Mouse (Mus musculus) ES-E14 (cell line): Measurements from ENCODE around the gene Rpl23a. TPM values are rescaled to one million over a fixed set of nuclear protein-coding genes. Genes with fewer than 3 reads are reported as not detected.
"Not testable (repeated sequence)": the region's sequence is repeated elsewhere in the genome, so short reads cannot be mapped to it uniquely, and the experiment has no call there.

Experiments used
- DNase-seq: peaks from one replicate; pipeline ENCODE4 v3.0.0-alpha.2; 2013; ENCODE audit warnings: low read depth, low spot score
- H3K27ac ChIP-seq: 2 replicates; pipeline ENCODE4 v1.5.1; 2012; ENCODE audit warnings: low read depth, mild to moderate bottlenecking, low read length, moderate library complexity, mixed read lengths; ENCODE audit not compliant: poor library complexity, insufficient read depth, severe bottlenecking
- H3K36me3 ChIP-seq: 2 replicates; pipeline ENCODE4 v1.6.1; 2012; ENCODE audit warnings: mild to moderate bottlenecking, low read length, moderate library complexity, mixed read lengths; ENCODE audit not compliant: control insufficient read depth, poor library complexity, insufficient read depth, severe bottlenecking
- H3K4me1 ChIP-seq, 2 experiments: fragments of 150-350 bp in 1 of 2; sonication (generic) in 1 of 2; 2 replicates each; pipeline ENCODE4 v1.6.1; 2012; ENCODE audit warnings: low read length in 2 of 2, mild to moderate bottlenecking in 1 of 2, mixed read lengths in 1 of 2; ENCODE audit not compliant: control insufficient read depth in 2 of 2, insufficient read depth in 2 of 2, poor library complexity in 1 of 2
- H3K4me3 ChIP-seq, 2 experiments: fragments of 150-350 bp in 1 of 2; sonication (generic) in 1 of 2; 2 replicates each; pipeline ENCODE4 v1.5.1; 2012; ENCODE audit warnings: low read length in 2 of 2, low read depth in 1 of 2, mild to moderate bottlenecking in 1 of 2, mixed read lengths in 1 of 2; ENCODE audit not compliant: insufficient read depth in 1 of 2, poor library complexity in 1 of 2, severe bottlenecking in 1 of 2
- H3K9ac ChIP-seq: 2 replicates; pipeline ENCODE4 v1.6.1; 2012; ENCODE audit warnings: low read depth, mild to moderate bottlenecking, low read length, mixed read lengths; ENCODE audit not compliant: poor library complexity, insufficient read depth, severe bottlenecking
- H3K9me3 ChIP-seq: fragments of 150-350 bp; sonication (generic); 2 replicates; pipeline ENCODE4 v1.6.1; 2012; ENCODE audit warnings: low read depth, mild to moderate bottlenecking, low read length; ENCODE audit not compliant: control insufficient read depth, insufficient read depth
- CHD2 ChIP-seq: IDR thresholded peaks from 2 replicates; pipeline ENCODE4 v1.6.1; 2014; ENCODE audit warnings: mild to moderate bottlenecking, low read depth, low read length, inconsistent platforms
- HCFC1 ChIP-seq: IDR thresholded peaks from 2 replicates; pipeline ENCODE4 v1.6.1; 2012; ENCODE audit warnings: low read length, inconsistent platforms, borderline replicate concordance; ENCODE audit not compliant: insufficient read depth
- MAFK ChIP-seq: IDR thresholded peaks from 2 replicates; pipeline ENCODE4 v1.6.1; 2014; ENCODE audit warnings: mild to moderate bottlenecking, low read depth, low read length, inconsistent platforms; ENCODE audit not compliant: insufficient read depth
- ZC3H11A ChIP-seq: IDR thresholded peaks from 2 replicates; pipeline ENCODE4 v1.6.1; 2012; ENCODE audit warnings: low read depth, mild to moderate bottlenecking, inconsistent platforms, low read length, borderline replicate concordance
- ZNF384 ChIP-seq: IDR thresholded peaks from 2 replicates; pipeline ENCODE4 v1.6.1; 2012; ENCODE audit warnings: low read depth, low read length, inconsistent platforms
- in situ Hi-C, 2 experiments: fragments of 600-800 bp; cut with MboI; formaldehyde crosslinking; loops; one replicate each; pipeline ENCODE4 v1.15.1; 2025; ENCODE audit warnings: low sequenced_read_pairs in 2 of 2, inconsistent platforms in 1 of 2; ENCODE audit not compliant: unreplicated experiment in 2 of 2
- total RNA-seq: library from RNA; depleted of rRNA; stranded (reverse); fragments of 300-350 nt; gene quantifications from 2 replicates; pipeline ENCODE4 v1.2.3, GENCODE M21; 2012

Rpl23a gene
- total RNA-seq, 1 experiment: 2,664 TPM

- Histone ChIP-seq H3K9me3 (no peaks in the 10 kb centered on the region), H3K4me1 (peaks cover 7 to 11% of the 10 kb centered on the region in 2 experiments; a peak in 3 of 4 replicates), H3K4me3 (no peak overlapping the region), H3K27ac (no peak overlapping the region), H3K9ac (no peak overlapping the region), H3K36me3 (peaks cover 14% of the 10 kb centered on the region; the same call in 1 of the 2 replicates)
- TF ChIP-seq ZNF384 (no peak), MAFK (no peak), CHD2 (no peak)
- no peak for DNase-seq
- in situ Hi-C loops: no loop called here
Measured at GRCm38 (mm10) chr11:78143520-78143919, 39.9 kb downstream of the Rpl23a start.

- Histone ChIP-seq H3K4me1 (peaks cover 10 to 14% of the 10 kb centered on the region in 2 experiments), H3K36me3 (peaks cover 14% of the 10 kb centered on the region; the same call in 1 of the 2 replicates), H3K9me3 (no peaks in the 10 kb centered on the region), H3K4me3 (no peak overlapping the region), H3K9ac (no peak overlapping the region), H3K27ac (no peak overlapping the region)
- in situ Hi-C loops: no loop called here
- DNase-seq: no peak
- TF ChIP-seq ZNF384 (no peak), HCFC1 (no peak), ZC3H11A (no peak)
Measured at GRCm38 (mm10) chr11:78140665-78141064, 42.7 kb downstream of the Rpl23a start.

- in situ Hi-C loops: no loop called here
- peaks cover 10% of the 10 kb centered on the region in 2 experiments for H3K4me1 ChIP-seq
- TF ChIP-seq ZC3H11A (no peak), ZNF384 (no peak), MAFK (no peak), HCFC1 (no peak), CHD2 (no peak)
- H3K9me3 ChIP-seq: no peaks in the 10 kb centered on the region
- H3K36me3 ChIP-seq: peaks cover 6% of the 10 kb centered on the region; the same call in 1 of the 2 replicates
- no peak overlapping the region for H3K27ac ChIP-seq
- no peak overlapping the region for H3K4me3 ChIP-seq
- no peak overlapping the region for H3K9ac ChIP-seq
- no peak for DNase-seq
Measured at GRCm38 (mm10) chr11:78138023-78138422, 45.4 kb downstream of the Rpl23a start.

- DNase-seq: no peak
- no peak overlapping the region for H3K4me3 ChIP-seq
- H3K9me3 ChIP-seq: no peaks in the 10 kb centered on the region
- peaks cover 4% of the 10 kb centered on the region; the same call in 1 of the 2 replicates for H3K36me3 ChIP-seq
- in situ Hi-C loops: no loop called here
- peaks cover 8 to 10% of the 10 kb centered on the region in 2 experiments for H3K4me1 ChIP-seq
- H3K27ac ChIP-seq: no peak overlapping the region
- TF ChIP-seq ZC3H11A (no peak), MAFK (no peak), HCFC1 (no peak), ZNF384 (no peak), CHD2 (no peak)
- no peak overlapping the region for H3K9ac ChIP-seq
Measured at GRCm38 (mm10) chr11:78137584-78137983, 45.8 kb downstream of the Rpl23a start.

GRCm38 (mm10) chr11:78136132-78136531 lies 47.3 kb downstream of the Rpl23a start:
- no peak overlapping the region for H3K9ac ChIP-seq
- peaks cover 8 to 10% of the 10 kb centered on the region in 2 experiments for H3K4me1 ChIP-seq
- in situ Hi-C loops: no loop called here
- no peaks in the 10 kb centered on the region; the same call in 1 of the 2 replicates for H3K36me3 ChIP-seq
- no peak overlapping the region for H3K4me3 ChIP-seq
- H3K27ac ChIP-seq: no peak overlapping the region
- H3K9me3 ChIP-seq: no peaks in the 10 kb centered on the region
- DNase-seq: no peak
- TF ChIP-seq MAFK (no peak), ZC3H11A (no peak), ZNF384 (no peak), CHD2 (no peak), HCFC1 (no peak)

- H3K4me1 ChIP-seq, H3K36me3 ChIP-seq, in situ Hi-C loops, H3K9me3 ChIP-seq, DNase-seq, H3K4me3 ChIP-seq, H3K27ac ChIP-seq, H3K9ac ChIP-seq: not testable (repeated sequence)
Measured at GRCm38 (mm10) chr11:78135314-78135713, 48.1 kb downstream of the Rpl23a start.
